Mouse (Mus musculus): Measurements from ENCODE around the gene Stat2.
A peak's percentile ranks its signal among the peaks of the same experiment; 100 is the strongest.
"Not testable (repeated sequence)": the region's sequence is repeated elsewhere in the genome, so short reads cannot be mapped to it uniquely, and the experiment has no call there.

Stat2 gene

DNA sequence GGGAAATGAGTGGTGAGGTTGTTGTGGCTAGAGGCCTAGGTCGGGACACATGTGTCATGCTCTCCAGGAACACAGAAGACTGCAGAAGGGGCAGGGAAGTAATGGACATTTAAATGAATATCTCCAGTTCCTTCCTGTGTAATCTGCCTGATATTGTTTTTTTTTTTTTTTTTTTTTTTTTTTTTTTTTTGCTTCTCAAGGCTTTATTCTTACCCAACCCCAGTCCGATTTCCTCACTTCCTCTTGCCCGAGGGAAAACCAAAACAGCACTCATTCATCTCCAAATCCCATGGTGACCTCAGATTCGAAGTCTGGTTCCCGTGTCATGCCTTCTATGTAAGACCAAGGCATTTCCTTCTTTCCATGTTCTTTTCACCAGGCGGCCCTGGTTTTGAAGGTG is 27.9 kb downstream of the Stat2 start:
- no peak for DNase-seq (ENCODE audit: low spot score in 2 of 2)

- DNase-seq (ENCODE audit: low spot score in 2 of 2): no peak
Measured at GRCm38 (mm10) chr10:128298702-128299171, 28.4 kb downstream of the Stat2 start, which contains the start of gene Il23a. Il23a (minus strand) TSS chr10:128298752.

DNA sequence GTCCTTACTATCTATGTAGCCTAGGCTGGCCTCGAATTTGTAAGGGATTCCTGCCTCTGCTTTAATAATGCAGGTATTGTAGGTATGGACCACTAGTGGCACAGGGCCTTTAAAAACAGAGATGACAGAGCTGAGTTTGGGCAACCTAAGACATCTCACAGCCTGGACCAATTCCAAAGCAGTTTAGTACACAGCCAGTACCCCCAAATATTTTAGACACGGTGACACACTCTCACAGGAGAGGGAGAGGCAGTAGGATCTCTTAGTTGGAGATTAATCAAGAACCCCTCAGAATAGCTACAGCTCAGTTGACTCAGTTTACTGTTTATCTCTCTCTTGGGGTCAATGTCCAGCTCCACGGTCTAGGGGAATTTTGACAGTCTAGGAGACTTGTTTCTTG is 32.0 kb downstream of the Stat2 start:
- DNase-seq (ENCODE audit: low spot score in 2 of 2): no peak

GRCm38 (mm10) chr10:128302785-128303125 is 32.4 kb downstream of the Stat2 start:
- no peak for DNase-seq (ENCODE audit: low spot score in 2 of 2)

DNA sequence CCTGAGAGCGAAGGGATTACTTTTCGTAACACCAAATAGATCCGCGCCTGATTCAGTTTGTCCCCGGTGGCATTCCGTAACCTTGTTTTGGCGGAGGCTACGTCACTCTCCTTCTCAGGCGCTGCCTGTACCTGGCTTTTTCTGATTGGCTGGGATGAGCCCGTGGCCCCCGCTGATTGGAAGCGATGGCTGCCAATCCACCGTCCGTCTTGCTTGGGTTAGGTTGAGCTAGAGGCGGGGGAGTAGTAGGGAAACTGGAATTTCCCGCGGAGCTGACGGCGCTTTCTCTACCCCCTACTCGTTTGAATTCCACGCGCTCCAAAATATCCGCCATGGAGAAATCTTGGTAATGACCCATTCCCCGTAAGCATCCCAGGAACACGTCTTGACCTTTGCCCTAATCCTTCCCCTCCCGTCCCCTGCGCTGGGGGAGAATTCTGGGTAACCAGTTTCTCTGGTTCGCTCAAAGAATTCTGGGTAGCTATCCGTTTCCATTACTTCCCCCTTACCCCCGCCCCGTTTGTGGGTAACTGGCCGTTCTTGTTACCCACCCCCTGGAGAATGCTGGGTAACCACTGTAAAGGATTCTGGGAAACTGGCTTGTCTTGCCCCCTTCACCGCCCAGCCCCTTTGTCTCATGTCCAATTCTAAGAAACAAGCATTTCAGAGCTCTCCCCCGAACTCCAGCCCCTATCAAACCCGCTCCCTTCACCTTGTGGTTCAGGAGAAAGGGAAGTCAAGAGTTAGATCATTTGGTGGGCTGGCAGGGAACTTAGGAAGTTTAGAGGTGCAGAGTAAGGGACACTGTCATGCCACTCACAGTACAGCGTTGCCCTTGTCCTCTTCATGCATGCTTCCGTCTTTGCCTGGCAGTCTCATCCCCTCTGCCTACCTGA is 33.0 kb downstream of the Stat2 start, which contains the start of gene Pan2:
Pan2 (plus strand) TSS at position 210 of the 896 bp plus-strand sequence.
- DNase-seq (ENCODE audit: low spot score in 2 of 2): peak; percentile 100

DNA sequence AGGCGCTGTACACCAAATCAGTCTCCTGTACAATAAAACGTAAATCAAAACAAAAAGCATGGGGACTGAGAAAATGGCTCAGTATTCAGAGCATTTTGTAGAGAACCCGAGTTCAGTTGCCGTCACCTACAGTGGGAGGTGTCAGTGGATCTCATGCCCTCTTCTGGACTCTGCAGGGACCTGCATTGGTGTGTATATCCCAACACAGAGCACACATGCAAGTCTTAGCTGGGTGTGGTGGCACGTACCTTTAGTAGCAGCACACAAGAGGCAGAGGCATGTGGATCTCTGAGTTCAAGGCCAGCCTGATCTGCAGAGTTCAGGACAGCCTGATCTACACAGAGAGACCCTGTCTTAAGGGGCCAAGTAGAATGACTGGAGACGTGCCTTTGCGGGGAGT is 39.3 kb downstream of the Stat2 start:
- DNase-seq (ENCODE audit: low spot score in 2 of 2): no peak

DNA sequence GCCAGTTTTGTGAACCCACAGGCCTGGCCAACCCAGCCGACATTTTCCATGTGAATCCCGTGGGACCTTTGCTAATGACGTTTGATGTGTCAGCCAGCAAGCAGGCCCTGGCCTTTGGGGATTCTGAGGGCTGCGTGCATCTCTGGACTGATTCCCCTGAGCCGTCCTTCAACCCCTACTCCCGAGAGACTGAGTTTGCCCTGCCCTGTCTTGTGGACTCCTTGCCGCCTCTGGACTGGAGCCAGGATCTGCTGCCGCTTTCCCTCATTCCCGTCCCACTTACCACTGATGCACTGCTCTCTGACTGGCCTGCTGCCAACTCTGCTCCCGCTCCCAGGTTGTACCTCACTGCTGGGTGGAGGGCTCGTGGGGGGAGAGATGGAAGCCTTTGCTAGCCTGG is 39.8 kb downstream of the Stat2 start:
- DNase-seq (ENCODE audit: low spot score in 2 of 2): peak in 1 of 2 experiments; percentile 65

DNA sequence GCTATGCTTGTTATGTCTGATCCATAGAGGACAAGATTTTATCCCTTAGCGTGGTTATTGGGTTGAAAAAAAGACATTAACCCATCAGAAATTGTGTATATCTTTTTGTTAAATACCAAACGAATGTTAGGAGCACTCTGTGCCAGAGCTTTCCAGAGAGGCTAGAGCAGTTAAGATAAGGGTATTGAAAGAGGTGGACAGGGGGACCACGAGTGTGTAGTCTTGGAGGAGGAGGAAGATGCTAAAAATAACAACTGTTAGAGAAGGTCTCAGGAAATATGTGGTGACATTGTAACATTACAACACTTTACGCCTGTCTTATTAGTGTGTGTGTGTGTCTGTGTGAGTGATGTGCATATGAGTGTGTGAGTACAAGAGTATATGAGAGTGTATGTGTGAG is 40.5 kb downstream of the Stat2 start:
- no peak for DNase-seq (ENCODE audit: low spot score in 2 of 2)

- no peak for DNase-seq (ENCODE audit: low spot score in 2 of 2)
Measured at GRCm38 (mm10) chr10:128315578-128315977, 45.2 kb downstream of the Stat2 start.

DNA sequence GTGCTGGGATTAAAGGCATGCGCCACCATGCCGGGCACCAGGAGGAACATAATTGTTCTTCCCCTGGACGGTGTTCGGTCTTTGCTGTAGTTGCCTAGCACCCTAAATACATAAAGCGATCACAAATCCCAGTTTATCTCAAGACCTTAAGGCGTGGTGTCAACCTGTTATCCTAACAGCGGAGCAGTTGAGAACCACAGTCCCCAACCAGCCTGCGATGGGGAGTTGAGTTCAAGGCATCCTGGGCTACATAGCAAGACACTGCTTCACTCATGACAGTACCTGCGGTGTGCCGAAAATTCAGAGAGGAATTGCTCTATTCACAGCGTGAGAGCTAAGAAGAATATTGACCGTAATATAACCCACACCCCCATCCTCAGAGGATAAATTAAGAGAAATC is 51.3 kb downstream of the Stat2 start:
- no peak for DNase-seq (ENCODE audit: low spot score in 2 of 2)

- peak; percentile 84 to 87 for DNase-seq (ENCODE audit: low spot score in 2 of 2)
Measured at GRCm38 (mm10) chr10:128322141-128323108, 52.1 kb downstream of the Stat2 start, which contains the start of gene Cnpy2. Cnpy2 (plus strand) TSS chr10:128322459.

DNA sequence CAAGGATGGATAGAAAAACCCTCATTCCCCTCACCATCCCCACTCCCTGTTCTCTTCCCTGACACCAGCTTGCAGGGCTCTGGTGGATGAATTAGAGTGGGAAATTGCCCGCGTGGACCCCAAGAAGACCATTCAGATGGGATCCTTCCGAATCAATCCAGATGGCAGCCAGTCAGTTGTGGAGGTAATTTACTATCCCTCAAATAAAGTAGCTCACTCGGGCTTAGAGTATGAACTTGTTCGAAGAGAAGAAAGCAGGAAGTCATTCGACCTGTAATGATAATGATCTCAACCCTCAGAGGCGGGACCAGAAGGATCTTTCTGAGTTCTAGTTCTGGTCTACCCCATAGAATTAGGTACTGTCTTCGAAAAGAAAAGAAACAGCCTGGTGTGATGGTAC is 53.2 kb downstream of the Stat2 start:
- no peak for DNase-seq (ENCODE audit: low spot score in 2 of 2)

GRCm38 (mm10) chr10:128326825-128327224 is 56.5 kb downstream of the Stat2 start:
- no peak for DNase-seq (ENCODE audit: low spot score in 2 of 2)

- no peak for DNase-seq (ENCODE audit: low spot score in 2 of 2)
Measured at GRCm38 (mm10) chr10:128327610-128328009, 57.3 kb downstream of the Stat2 start.

DNA sequence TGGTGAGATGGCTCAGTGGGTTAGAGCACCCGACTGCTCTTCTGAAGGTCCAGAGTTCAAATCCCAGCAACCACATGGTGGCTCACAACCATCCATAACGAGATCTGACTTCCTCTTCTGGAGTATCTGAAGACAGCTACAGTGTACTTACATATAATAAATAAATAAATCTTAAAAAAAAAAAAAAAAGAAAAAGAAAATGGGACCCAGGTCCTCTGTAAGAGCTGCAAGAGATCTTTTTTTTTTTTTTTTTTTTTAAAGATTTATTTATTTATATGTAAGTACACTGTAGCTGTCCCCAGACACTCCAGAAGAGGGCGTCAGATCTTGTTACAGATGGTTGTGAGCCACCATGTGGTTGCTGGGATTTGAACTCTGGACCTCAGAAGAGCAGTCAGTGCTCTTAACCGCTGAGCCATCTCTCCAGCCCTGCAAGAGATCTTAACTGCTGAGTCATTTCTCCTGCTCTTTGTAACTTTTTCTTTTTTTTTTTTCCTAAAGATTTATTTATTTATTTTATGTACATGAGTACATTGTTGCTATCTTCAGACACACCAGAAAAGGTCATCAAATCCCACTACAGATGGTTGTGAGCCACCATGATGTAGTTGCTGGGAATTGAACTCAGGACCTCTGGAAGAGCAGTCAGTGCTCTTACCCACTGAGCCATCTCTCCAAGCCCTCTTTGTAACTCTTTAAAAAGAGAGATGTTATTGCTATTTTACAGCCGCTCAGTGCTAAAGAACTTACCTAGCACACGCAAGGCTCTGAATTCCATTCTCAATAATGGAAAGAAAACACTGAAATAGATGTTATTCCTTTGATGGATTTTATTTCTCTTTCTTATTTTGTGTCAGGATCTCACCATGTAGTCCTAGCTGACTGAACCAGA is 62.2 kb downstream of the Stat2 start:
- not testable (repeated sequence) for DNase-seq (ENCODE audit: low spot score in 2 of 2)

DNA sequence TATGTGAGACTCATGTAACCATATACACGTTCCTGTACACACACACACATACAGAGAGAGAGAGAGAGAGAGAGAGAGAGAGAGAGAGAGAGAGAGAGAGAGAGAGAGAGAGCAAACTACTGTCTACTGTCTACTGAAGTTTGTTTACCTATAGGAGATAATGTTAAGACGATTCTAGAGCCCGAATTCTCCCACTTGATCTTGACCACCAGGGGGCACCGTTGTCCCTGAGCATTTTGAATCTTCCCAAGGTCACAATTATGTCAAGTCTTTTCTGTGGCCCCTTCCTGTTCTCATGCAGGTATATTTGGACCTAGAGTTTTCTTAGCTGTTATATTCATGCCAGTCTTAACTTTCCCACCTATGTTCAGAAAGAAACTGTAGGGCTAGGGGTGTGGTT is 65.2 kb downstream of the Stat2 start:
- peak in 1 of 2 experiments; percentile 78 for DNase-seq (ENCODE audit: low spot score in 2 of 2)

GRCm38 (mm10) chr10:128336195-128336594 is 65.8 kb downstream of the Stat2 start:
- no peak for DNase-seq (ENCODE audit: low spot score in 2 of 2)

DNA sequence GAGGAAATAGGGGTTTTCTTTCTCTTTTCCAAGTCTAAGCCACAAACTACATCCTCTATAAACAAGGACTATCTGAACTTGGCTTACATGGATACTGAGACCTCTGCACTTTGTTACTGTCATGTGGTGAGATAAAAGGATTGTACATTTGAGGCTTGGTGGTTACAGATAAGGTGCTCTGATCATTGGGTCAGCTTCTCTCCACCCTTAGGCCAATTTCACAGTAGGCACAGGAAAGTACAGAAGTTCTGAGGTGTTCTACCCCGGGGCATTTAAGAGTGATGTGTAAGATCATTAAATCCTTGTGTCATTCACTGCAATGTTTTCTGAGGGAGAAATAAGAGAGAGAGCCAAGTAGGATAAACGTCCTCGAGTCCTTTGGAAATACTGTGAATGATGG is 66.2 kb downstream of the Stat2 start:
- no peak for DNase-seq (ENCODE audit: low spot score in 2 of 2)

DNA sequence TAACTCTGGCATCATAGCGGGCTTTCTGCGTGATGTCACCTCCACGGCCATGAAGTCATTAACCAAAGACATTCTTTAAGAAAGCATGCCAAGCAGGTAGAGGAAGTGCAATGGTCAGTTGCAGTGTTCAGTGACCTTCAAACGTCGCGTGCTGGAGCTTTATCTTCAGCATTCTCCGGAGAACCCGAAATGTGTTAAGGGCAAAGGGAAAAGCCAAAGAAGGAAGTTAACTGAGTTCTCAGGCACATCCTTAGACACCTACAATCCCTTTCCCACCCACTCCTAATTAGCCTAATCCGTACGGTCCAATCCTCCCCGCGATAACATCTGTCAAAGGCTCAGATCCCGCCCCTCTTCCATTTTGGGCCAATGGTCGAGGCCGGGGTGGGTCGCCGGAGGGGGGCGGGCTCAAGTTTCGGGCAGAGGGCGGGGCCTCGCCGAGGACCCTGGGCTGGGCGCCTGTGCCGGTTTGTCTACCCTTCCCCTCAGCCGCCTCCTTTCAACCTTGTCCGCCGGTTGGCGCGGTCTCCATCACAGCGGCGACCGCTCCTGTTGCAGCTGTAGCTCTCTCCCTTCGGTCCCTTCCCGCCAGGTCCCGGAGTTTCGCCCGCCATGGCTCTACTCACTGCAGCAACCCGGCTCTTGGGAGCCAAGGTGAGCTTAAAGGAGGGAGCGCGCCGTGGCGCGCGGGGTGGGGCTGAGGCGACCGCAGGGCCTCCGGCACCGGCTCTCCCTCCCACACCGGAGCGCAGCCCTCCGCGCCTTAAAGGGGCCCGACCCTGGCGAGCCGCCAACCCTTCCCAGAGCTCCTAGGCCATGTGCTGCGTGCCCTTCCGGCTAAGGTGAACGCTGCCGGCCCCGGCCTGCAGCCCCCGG is 67.2 kb downstream of the Stat2 start, which contains the start of gene Cs:
Cs (plus strand) TSS at position 429 of the 876 bp plus-strand sequence.
- DNase-seq (ENCODE audit: low spot score in 2 of 2): peak; percentile 96 to 97

DNA sequence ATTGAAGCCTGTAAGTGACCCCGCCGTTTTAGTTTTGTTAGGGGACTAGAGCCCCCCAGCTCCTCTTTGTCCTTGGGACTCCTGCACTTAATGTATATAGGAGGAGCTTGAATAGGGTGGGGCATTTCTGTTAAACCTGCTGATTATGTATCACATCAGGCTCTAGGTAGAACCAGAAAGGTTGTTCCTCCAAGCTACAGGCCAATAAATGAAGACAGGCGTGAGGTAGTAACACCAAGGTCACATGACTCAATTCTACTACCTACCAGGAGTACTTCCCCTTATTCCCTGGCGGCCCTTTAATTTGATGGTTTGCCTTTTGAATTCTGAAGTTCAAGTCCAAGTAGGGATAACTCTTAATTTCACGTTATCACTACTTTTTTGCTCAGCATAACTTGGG is 68.1 kb downstream of the Stat2 start:
- DNase-seq (ENCODE audit: low spot score in 2 of 2): no peak
